Mouse (Mus musculus) E14TG2a.4 (cell line): ENCODE results near the gene Hs2st1.

Experiments
- CTCF ChIP-seq: conservative IDR thresholded peaks from 2 replicates; pipeline ENCODE4 v1.5.1; 2014; ENCODE audit warnings: low read length
- NANOG ChIP-seq: IDR thresholded peaks from 2 replicates; pipeline ENCODE4 v1.6.1; 2014; ENCODE audit warnings: borderline replicate concordance, low read length, mixed read lengths
- POU5F1 ChIP-seq: IDR thresholded peaks from 2 replicates; pipeline ENCODE4 v1.6.1; 2014; ENCODE audit warnings: low read length, borderline replicate concordance

GRCm38 (mm10) chr3:144602819-144603218, 32.8 kb upstream of the Hs2st1 start:
- TF ChIP-seq CTCF: no peak
- no peak for TF ChIP-seq POU5F1
- no peak for TF ChIP-seq NANOG
